Mouse (Mus musculus): ENCODE data around the gene Spata3.

DNA sequence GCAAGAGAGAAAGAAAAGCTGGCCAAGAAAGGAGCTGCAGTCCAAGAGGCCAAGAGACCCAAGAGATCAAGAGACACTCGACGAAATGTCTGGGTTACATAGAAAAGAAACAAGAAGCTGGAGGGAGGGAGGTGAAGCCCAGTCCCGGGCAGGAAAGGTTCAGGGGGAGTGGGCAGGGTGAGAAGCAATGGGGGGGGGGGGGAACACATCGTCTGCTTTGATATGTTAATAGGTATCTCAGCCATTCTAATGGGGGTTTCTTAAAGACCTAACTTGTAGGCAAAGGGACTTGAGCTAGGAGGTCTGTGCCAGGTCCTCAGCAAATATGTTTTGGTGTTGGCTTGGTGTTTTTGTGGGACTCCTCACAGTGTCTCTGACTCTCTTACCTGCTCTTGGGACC is 23.1 kb upstream of the Spata3 start:
- TF ChIP-seq CTCF (IDR thresholded peaks at IDR 0.05; ENCODE audit: low read depth, low read length), result no peak
- TF ChIP-seq GATA1 (IDR thresholded peaks at IDR 0.05; ENCODE audit: borderline replicate concordance, low read length), result no peak
- no peak for TF ChIP-seq POLR2AphosphoS5 (IDR thresholded peaks at IDR 0.05; ENCODE audit: insufficient replicate concordance, low read depth, low read length)
- TF ChIP-seq GATA2 (IDR thresholded peaks at IDR 0.05; ENCODE audit: borderline replicate concordance, low read depth, low read length), result no peak
- TF ChIP-seq TAL1 (conservative IDR thresholded peaks at IDR 0.05; ENCODE audit: low read depth, low read length), result no peak

Data from G1E (cell line).